Mouse (Mus musculus) thymus, postnatal 25 days (tissue): ENCODE measurements at regions not wholly inside any gene's neighbourhood (a gene's known extent, or its start where the extent isn't known, plus 50 kb on each side); places are given as distances from the start of the nearest gene placed in this dataset.
"Not testable (repeated sequence)": the region's sequence is repeated elsewhere in the genome, so short reads cannot be mapped to it uniquely, and the experiment has no call there.

Experiments
- DNase-seq: peaks from one replicate; pipeline ENCODE4 v3.0.0; 2022

DNA sequence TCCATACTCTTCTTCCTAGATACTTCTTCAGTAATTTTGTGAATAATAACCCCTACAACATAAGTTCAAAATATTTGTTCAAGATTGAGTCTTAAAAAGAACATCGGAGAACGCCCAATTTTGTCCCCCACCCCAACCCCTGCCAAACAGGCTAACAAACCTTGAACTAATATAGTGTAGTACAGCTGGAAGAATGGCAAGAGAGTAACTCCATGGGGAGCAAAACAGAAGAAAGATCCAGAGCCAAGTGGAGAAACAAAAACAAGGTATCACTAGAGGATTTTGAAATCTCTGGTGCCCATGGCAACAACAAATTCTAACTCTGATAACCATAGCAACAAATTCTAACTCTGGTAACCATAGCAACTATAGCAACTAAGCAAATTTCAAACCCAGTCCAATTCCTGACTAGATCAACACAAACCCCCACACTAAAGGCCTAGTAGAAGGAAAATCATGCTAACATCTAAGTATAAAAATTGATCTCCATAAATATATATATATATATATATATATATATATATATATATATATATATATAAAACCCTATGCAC is 74.2 kb upstream of the Magee2 start:
- no peak for DNase-seq

DNA sequence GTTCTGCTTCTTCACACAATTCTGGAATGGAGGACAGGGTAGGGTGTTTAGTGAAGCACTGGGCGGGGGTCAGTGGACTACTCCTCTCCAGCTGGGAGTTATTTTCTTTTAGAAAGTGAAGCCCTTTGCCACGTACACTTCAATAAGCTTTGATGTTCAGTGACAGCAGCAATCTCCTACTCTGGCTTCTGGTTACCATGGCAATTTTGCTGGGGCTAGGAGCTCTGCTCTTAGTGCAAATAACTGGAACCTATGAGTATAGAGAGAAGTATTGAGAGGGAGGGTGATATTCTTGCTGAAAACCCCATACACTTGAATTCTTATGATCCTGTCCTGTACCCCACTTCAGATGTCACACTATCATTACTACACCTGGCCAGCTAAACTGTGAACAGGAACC is 94.5 kb upstream of the Magee2 start:
- DNase-seq = no peak

DNA sequence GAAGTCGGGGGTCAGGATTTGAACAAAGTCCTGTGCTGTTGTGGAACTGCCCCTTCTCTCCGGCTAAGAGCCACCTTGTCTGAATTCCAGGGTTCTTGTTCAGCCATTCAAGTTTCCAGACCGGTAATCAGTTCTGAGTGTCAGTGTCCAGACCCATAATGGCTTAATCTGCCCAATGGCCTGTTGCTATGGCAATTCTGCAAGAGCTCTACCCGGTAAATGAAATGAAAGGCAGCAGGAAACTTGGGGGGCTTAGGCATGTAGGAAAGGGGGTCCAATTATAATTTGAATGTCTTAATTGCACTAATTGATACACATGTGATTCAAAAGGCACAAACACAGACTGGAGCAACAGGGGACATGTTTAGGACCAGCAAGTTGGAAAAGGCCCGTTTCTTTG is 95.7 kb upstream of the Magee2 start:
- not testable (repeated sequence) for DNase-seq

DNA sequence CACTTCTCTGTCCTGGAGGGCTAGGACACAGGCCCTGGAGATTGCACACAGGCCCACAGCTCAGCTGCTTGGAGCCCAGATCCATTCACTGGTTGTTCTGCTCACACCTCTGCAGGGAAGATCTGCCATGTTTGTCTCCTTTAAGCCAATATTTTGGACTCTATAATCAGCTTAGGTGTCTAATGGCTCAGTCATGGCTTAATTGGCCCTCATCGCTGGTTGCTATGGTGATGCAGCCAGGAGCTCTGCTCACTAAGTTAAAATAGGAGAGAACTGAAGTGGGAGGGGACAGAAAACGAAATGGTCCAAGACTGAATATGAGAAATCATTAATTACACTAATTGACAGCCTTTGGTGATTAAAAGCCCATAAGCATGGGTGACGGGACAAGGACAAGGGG is 96.3 kb upstream of the Magee2 start:
- DNase-seq = not testable (repeated sequence)

DNA sequence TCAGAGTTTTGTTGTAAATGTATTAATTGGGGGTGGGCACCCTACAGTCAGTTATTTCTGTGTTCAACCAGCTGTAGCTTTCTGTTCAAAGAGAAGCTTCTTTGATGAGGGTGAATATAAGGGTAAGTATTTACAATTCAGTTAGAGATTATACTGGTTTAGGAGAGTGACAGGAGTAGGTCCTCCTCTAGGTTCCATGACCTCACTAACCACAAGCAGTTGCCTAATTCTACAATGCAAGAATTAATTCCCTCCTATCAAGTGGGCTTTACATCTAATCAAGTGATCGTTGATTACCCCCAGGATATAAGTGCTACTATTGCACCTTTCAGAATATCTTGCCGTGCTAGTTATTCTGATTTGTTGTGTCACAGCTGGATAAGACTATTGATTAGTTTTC is 101.1 kb upstream of the Pbdc1 start:
- no peak for DNase-seq

DNA sequence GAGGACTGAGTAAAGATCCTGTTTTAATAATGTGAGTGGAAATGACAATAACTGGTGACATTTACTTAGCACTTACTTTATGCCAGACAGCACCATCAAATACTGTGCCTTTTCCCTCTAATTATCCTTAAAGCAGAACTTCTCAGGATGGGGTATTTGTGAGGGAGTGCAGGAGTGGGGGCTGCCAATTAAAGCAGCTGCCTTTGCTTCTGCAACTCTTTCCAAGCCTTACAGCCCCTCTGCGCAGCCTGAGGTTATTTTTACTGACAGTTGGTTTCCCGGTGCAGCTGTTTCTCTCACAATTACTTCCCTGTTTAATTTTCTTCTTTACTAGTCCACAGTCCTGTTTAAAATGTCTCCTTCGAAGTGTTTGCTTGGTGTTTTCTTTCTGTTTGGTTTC is 76.3 kb upstream of the Pbdc1 start:
- no peak for DNase-seq

DNA sequence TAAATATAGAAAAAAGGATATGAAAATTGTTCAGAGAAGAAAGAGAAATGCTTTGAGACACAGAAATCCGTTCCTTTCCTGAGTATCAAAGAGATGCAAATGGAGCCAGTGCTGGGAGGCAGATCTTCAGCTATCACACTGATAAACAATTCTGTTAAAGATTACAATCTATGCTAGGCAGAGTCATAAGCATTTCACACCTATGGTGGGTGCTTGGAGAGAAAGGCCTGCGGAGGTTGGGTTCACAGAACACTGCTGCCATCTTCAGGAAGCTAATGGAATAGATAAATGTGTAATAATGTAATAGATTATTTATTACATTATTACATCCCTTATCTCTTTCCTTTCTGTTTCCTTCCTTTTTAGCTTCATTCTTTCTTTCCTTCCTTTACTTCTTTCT is 73.1 kb upstream of the Pbdc1 start:
- peak; percentile 1 for DNase-seq
